Mouse (Mus musculus) intestine, embryonic 15.5 days (tissue): Measurements from ENCODE around the gene Nck2. TPM values are rescaled to one million over a fixed set of nuclear protein-coding genes. Genes with fewer than 3 reads are reported as not detected.

ENCODE experiments used
- ATAC-seq: fragments of 200-750 bp; cut with Nextera tagmentation; 2 replicates; pipeline ENCODE4 v1.8.0; 2017; ENCODE audit warnings: moderate TSS enrichment, moderate library complexity
- H3K27ac ChIP-seq: fragments of 300-500 bp; sonication (generic); 2 replicates; pipeline ENCODE4 v1.5.1; 2015; ENCODE audit warnings: mild to moderate bottlenecking, inconsistent platforms
- H3K27me3 ChIP-seq: fragments of 300-500 bp; sonication (generic); replicated peaks from 2 replicates; pipeline ENCODE4 v1.6.1; 2015; ENCODE audit warnings: inconsistent platforms
- H3K36me3 ChIP-seq: fragments of 300-500 bp; sonication (generic); 2 replicates; pipeline ENCODE4 v1.6.1; 2015; ENCODE audit warnings: inconsistent platforms
- H3K4me1 ChIP-seq: fragments of 300-500 bp; sonication (generic); replicated peaks from 2 replicates; pipeline ENCODE4 v1.6.1; 2015; ENCODE audit warnings: inconsistent platforms
- H3K4me2 ChIP-seq: fragments of 300-500 bp; sonication (generic); replicated peaks from 2 replicates; pipeline ENCODE4 v1.6.1; 2015; ENCODE audit warnings: mild to moderate bottlenecking, inconsistent platforms
- H3K4me3 ChIP-seq: fragments of 300-500 bp; sonication (generic); replicated peaks from 2 replicates; pipeline ENCODE4 v1.5.1; 2015; ENCODE audit warnings: inconsistent platforms
- H3K9ac ChIP-seq: fragments of 300-500 bp; sonication (generic); 2 replicates; pipeline ENCODE4 v1.6.1; 2015; ENCODE audit warnings: inconsistent platforms
- H3K9me3 ChIP-seq: fragments of 300-500 bp; sonication (generic); 2 replicates; pipeline ENCODE4 v1.6.1; 2016; ENCODE audit warnings: inconsistent platforms
- WGBS: fragments of 180-500 bp; shearing (Covaris S2); methylation state at CpG from one replicate; pipeline ENCODE4 v1.1.7; 2015; 5-methylcytosine and 5-hydroxymethylcytosine counted together
- polyA plus RNA-seq: library from polyadenylated mRNA; unstranded; fragments of >200 nt; fragmentation: Nextera tagmentation; extraction: Ambion mirVana; gene quantifications from 2 replicates; pipeline ENCODE4 v1.2.1, GENCODE M21; 2015

Nck2 gene
- polyA plus RNA-seq, 1 experiment from 2014 or later = 31.6 TPM

DNA sequence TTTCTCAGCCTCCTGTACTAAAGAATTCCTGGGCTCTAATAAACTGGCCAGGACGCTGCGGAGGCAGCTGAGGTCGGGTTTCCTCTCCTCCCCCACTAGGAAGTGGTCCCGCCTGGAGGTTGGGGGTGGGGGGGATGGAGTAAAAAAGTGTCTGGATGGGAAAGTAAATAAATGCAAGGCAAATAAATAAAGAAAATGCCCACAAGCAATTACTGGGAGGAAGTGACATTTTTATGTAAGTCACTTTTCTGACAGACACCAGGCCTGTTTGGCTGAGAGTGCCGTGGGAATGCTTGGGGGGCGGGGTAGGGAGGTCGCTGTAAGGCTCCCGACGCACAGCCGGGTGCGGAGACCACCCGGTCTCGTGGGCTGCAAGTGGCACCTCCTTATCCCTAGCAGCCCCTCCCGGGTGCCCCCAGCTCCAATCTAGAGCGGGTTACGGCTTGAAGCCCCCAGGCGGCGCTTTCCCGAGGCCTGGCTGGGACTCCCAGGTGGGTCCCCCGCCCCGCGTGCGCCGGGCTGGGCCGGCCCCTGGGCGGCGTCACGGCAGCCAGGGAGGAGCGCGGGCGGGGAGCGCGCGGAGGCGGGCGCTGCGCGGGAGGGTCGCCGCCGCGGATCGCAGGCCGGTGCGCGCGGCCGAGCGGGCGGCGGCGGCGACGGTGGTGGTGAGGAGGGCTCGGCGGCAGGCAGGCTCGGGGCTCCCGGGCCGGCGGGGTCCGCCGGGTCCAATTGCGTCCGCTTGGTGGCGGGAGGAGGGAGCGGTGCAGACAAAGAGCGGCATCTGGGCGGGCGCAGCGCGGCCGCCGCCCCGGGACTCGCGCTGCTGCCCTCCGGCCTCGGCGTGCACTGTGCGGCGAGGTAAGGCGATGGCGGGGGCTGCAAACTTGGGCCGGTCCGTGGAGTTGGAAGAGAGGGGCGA lies 1.1 kb downstream of the Nck2 start:
- Histone ChIP-seq H3K9ac (peak overlapping the region; percentile 95), H3K27ac (peak overlapping the region; percentile 95), H3K36me3 (no peaks in the 10 kb centered on the region), H3K4me3 (peak overlapping the region; percentile 98), H3K9me3 (no peaks in the 10 kb centered on the region), H3K4me1 (peaks cover 25% of the 10 kb centered on the region), H3K4me2 (peak overlapping the region; percentile 86), H3K27me3 (no peaks in the 10 kb centered on the region)
- under 1% methylated on average over 73 of the region's 86 CpGs for WGBS
- peak; percentile 92 for ATAC-seq

DNA sequence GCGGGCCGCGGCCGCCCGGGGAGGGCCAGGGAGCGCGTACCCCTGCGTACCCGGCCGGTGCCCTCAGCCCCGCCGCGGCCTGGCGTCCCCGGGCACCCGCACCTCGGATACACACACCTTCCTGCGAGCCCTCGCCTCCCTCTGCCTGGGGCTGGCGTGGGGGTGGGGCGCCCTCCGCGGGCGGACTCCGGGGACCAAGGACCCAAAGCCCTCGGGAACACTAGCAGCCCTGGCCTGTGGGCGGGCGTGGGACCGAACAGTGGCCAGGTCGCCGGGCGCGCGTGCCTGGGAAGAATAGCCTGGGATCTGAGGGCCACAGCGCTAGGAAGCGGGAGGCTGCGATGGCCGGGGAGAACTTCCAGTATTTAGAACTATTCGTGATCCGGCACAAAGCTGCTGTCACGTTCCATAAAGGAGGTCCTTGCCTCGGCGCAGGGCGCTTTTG lies 1.7 kb downstream of the Nck2 start:
- Histone ChIP-seq H3K9ac (peak overlapping the region; percentile 95), H3K4me3 (peak overlapping the region; percentile 98), H3K27me3 (no peaks in the 10 kb centered on the region), H3K9me3 (no peaks in the 10 kb centered on the region), H3K36me3 (no peaks in the 10 kb centered on the region), H3K4me1 (peaks cover 25% of the 10 kb centered on the region), H3K27ac (peak overlapping the region; percentile 95), H3K4me2 (peak overlapping the region; percentile 86)
- peak; percentile 71 for ATAC-seq
- WGBS = 0% methylated on average over 41 of the region's 44 CpGs

DNA sequence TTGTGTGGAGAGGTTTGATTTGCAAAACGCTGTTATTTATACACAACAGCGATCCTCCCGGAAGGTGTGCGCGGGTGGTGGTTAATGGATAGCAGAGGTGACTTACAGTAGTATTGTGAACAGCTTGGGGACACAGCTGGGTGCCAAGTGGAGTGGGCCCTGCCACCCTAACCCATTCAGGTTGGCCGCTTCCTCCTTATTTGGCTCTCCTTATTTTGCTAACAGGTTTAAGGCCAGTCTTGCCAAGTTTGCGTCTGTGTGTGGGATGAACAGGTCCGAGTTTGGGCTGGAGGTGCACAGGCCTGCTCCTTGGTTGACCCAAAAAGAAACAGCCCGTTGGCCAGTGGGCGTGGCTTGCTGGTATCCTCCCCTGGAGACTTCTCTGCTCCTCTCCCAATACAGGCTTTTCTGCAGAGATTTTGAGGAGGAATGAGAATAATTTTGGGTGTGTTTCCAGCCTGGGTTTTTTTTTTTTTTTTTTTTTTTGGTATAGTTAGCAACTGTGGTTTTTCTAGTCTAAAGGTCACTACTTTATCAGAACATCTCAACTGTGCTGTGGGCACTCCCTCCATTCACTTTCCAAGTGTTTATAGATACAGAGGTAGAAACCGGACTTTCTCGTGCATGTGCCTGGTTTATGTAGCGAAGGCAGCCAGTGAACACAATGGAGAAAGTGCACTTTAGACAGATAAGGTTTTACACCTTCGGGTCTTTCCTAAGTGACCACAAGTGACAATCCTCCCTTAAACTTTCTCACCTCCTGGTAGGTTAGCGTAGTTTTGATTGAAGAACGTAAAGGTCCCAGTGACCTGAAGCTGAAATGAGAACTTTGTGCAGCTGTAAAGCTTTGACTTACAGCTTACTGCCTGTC lies 2.6 kb downstream of the Nck2 start:
- ATAC-seq = peak; percentile 35; the same call in 1 of the 2 replicates
- H3K4me2 ChIP-seq = peak overlapping the region; percentile 86
- no peaks in the 10 kb centered on the region for H3K9me3 ChIP-seq
- H3K27ac ChIP-seq = peak overlapping the region; percentile 95
- WGBS = 7% methylated on average over 16 of the region's 16 CpGs
- H3K36me3 ChIP-seq = no peaks in the 10 kb centered on the region
- peak overlapping the region; percentile 98 for H3K4me3 ChIP-seq
- H3K9ac ChIP-seq = peak overlapping the region; percentile 95
- H3K4me1 ChIP-seq = peaks cover 25% of the 10 kb centered on the region
- no peaks in the 10 kb centered on the region for H3K27me3 ChIP-seq

DNA sequence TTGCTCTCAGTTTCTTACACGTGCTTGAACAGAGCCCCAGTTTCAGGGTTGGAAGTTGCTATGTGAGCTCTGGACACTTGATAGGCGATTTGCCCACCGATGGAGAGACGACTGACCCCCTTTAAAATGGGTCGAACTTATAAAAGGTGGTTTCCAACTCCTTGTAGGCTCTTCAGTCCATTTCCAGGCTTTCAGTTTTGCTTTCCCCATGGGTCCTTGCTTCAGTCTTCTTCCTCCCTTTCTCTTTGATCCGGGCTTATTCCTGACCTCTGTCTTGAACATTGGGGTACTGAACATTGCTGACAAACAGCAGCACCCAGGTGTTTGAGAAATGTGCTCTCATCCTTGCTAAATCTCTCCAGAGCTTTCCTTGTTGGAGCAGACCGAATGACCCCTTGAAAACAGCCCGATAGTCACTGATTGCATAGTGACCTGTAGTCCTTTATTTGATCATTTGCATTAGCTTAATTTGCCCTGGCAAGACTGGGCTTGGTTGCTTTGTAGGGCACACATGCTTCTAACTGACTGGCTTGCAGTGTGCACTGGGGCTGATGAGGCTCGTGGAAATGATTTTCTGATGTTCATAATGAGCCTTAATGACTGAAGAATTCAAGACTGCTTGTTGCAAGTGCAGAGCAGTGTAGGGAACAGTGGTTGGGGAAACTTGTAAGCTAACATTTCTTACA lies 3.4 kb downstream of the Nck2 start:
- no peak for ATAC-seq
- H3K27ac ChIP-seq = no peak overlapping the region
- no peaks in the 10 kb centered on the region for H3K27me3 ChIP-seq
- no peaks in the 10 kb centered on the region for H3K36me3 ChIP-seq
- 43% methylated on average over 9 of the region's 9 CpGs for WGBS
- H3K9me3 ChIP-seq = no peaks in the 10 kb centered on the region
- H3K4me3 ChIP-seq = peak overlapping the region; percentile 98
- peaks cover 25% of the 10 kb centered on the region for H3K4me1 ChIP-seq
- H3K9ac ChIP-seq = peak overlapping the region; percentile 10; the same call in 1 of the 2 replicates
- peak overlapping the region; percentile 86 for H3K4me2 ChIP-seq

DNA sequence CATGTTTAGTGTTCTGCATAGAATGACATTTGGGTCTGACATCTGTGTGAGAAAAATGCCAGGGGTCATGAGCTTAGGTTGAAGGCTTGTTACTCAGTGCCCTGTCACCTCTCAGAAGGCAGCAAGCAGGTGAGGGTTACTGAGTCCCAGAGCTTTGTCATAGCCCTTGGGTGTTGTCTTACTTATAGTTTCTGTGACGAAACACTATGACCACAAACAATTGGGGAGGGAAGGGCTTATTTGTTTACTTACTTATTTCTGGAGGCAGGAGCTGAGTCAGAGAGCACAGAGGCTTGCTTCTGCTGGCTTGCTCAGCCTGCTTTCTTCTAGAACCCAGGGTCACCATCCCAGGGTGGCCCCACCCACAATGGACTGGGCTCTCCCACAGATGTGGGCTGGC lies 6.4 kb downstream of the Nck2 start:
- no peaks in the 10 kb centered on the region for H3K36me3 ChIP-seq
- no peaks in the 10 kb centered on the region for H3K9me3 ChIP-seq
- H3K4me1 ChIP-seq = peaks cover 25% of the 10 kb centered on the region
- no peak overlapping the region for H3K4me2 ChIP-seq
- no peak overlapping the region for H3K27ac ChIP-seq
- H3K9ac ChIP-seq = no peak overlapping the region
- no peaks in the 10 kb centered on the region for H3K27me3 ChIP-seq
- no peak for ATAC-seq
- 72% methylated on average over 1 of the region's 1 CpGs for WGBS
- H3K4me3 ChIP-seq = no peak overlapping the region

DNA sequence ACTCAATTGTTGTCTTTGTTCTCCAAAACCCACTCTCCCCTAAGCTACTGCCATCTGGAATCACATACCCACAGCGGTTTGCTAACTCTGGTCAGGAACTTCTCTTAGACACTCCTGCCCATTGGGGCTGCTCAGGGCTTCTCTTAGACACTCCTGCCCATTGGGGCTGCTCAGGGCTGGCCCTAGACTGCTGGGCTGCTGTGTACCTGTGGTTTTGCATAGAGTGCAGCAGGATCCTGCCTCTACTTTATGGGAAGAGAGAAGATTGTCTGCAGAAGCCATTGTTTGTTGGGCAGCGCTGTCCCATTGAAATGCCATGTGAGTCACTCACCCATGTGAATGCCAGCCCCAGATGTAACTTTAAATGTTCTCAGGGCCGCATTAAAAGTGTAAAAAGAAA lies 9.3 kb downstream of the Nck2 start:
- H3K27ac ChIP-seq = no peak overlapping the region
- peaks cover 12% of the 10 kb centered on the region for H3K4me1 ChIP-seq
- WGBS = 95% methylated on average over 3 of the region's 3 CpGs
- no peak for ATAC-seq
- H3K27me3 ChIP-seq = no peaks in the 10 kb centered on the region
- no peak overlapping the region for H3K9ac ChIP-seq
- H3K4me2 ChIP-seq = no peak overlapping the region
- H3K4me3 ChIP-seq = no peak overlapping the region
- H3K36me3 ChIP-seq = no peaks in the 10 kb centered on the region
- H3K9me3 ChIP-seq = no peaks in the 10 kb centered on the region

DNA sequence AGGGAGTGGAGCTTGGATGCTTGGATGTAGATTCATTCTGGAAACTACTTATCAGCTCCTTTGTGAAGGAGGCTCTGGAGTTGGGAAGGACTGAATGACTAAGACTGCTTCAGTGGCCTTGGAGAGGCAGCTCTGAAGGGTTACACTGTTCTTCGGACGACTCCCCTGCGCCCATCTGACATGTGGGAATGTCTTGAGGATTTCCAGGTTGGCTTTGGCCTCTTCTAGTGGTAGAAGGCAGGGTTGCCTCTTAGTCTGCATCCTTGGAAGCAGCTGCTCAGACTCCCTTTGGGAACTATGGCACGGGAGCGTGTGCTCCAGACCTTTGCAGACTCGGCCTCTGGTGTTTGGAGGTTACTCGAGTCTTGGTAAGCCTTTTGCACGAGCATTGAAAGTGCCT lies 10.4 kb downstream of the Nck2 start:
- Histone ChIP-seq H3K36me3 (no peaks in the 10 kb centered on the region), H3K4me2 (no peak overlapping the region), H3K4me3 (no peak overlapping the region), H3K9ac (no peak overlapping the region), H3K9me3 (no peaks in the 10 kb centered on the region), H3K27me3 (no peaks in the 10 kb centered on the region), H3K4me1 (peaks cover 6% of the 10 kb centered on the region), H3K27ac (no peak overlapping the region)
- WGBS = 60% methylated on average over 8 of the region's 8 CpGs
- ATAC-seq = peak; percentile 36; the same call in 1 of the 2 replicates

DNA sequence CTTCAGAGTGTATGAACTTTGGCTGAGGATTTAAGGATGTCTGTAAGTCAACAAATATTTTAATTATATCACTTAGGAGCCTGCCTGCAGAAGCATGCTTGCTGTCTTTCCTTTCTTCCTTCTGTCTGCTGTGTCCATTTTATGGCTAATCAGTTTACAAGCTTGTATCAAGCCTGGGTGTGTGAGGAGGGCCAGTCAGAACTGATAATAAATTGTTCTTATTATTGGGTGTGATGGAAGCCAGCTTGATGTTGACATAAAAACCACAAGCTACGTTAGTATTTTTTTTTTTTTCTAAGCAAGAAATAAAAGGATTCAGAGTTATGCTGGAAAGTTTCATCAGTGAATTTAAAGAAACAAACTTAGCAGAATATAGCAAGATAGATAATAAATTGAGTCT lies 10.8 kb downstream of the Nck2 start:
- WGBS = 23% methylated on average over 1 of the region's 1 CpGs
- no peaks in the 10 kb centered on the region for H3K9me3 ChIP-seq
- peaks cover 6% of the 10 kb centered on the region for H3K4me1 ChIP-seq
- H3K27ac ChIP-seq = no peak overlapping the region
- H3K4me2 ChIP-seq = no peak overlapping the region
- no peak overlapping the region for H3K9ac ChIP-seq
- ATAC-seq = no peak
- no peak overlapping the region for H3K4me3 ChIP-seq
- H3K36me3 ChIP-seq = no peaks in the 10 kb centered on the region
- no peaks in the 10 kb centered on the region for H3K27me3 ChIP-seq

DNA sequence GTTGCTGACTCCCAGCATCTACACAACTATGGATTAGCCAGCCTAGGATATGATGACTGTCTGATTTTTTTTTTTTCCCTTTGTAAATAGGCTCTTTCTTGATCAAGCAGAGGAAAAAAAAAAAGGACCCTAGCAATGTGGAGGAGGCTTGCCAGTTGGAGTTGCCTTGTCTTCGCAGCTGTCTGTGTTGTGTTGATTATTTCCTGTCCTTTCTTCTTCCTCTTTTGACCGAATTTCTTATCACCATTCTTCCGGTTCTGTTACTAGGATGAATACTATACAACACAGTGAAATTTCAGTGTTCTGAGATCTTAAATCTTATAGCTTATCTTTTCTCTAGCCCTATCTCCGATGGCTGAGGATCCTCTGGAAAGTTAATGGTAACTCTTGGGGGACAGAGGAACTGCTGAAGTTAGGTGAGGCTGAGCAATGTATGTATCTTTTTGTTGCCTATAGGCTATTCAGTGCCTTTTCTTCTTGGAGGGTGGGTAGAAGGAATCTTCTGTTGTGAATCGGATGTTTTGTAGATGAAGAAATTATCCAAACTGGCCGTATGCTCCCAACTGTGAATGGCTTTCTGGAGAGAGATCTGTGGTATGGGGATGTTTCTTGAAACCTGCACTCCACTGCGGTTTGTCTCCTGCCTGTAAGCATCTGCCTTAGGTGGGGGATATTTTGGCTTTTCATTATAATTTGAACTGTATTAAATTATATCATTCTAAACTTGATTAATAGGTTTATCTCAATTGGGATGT lies 12.8 kb downstream of the Nck2 start:
- no peak overlapping the region for H3K27ac ChIP-seq
- 82% methylated on average over 7 of the region's 7 CpGs for WGBS
- no peaks in the 10 kb centered on the region for H3K27me3 ChIP-seq
- peaks cover 6% of the 10 kb centered on the region for H3K4me1 ChIP-seq
- H3K4me3 ChIP-seq = no peak overlapping the region
- no peaks in the 10 kb centered on the region for H3K9me3 ChIP-seq
- no peak for ATAC-seq
- H3K9ac ChIP-seq = no peak overlapping the region
- no peak overlapping the region for H3K4me2 ChIP-seq
- no peaks in the 10 kb centered on the region for H3K36me3 ChIP-seq

DNA sequence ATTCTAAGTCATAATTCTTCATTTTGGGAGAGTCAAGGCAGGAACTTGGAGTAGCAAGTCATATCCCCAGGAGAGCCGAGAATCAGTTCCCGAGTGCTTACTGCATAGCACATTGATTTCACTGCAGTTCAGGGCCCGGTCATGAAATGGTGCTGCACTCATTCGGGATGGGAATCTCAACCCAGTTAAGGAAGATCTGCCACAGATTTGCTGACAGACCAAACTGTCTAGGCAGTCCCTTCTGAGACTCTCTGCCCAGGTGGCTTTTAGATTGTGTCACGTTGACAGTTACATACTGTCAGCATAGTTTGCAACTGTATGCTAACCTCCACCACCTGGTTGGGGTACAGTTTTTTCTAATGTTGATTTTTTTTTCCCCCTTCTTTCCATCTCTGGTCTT lies 16.1 kb downstream of the Nck2 start:
- Histone ChIP-seq H3K9me3 (no peaks in the 10 kb centered on the region), H3K4me1 (peaks cover 16% of the 10 kb centered on the region)
- 87% methylated on average over 5 of the region's 5 CpGs for WGBS

DNA sequence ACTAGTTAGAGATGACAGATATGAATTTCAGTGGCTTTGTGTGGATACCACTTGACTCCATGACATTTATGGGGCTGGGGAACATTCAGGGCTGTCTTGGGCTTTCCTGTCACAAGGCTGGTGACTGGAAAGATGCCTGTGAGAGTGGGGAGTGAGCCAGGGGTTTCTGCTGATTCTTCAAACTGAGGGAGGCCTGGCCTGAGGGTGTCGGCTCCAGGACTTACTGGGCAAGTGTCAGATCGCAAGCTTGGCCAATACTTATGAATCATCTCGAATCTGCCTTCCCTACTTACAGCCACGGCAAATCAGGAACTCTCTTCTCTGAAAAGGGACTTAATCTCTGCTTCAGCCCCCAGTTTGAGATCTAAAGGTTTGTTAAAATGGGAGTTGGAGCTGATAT lies 18.3 kb downstream of the Nck2 start:
- Histone ChIP-seq H3K4me2 (no peak overlapping the region), H3K27me3 (no peaks in the 10 kb centered on the region), H3K9ac (no peak overlapping the region), H3K36me3 (no peaks in the 10 kb centered on the region), H3K4me1 (peaks cover 23% of the 10 kb centered on the region), H3K4me3 (no peak overlapping the region), H3K27ac (no peak overlapping the region), H3K9me3 (no peaks in the 10 kb centered on the region)
- WGBS = 53% methylated on average over 4 of the region's 4 CpGs
- ATAC-seq = no peak

More for the DNA sequence above, 16.1 kb downstream of the Nck2 start:
- no peak overlapping the region for H3K9ac ChIP-seq
- no peak overlapping the region for H3K4me3 ChIP-seq
- ATAC-seq = no peak
- no peaks in the 10 kb centered on the region for H3K36me3 ChIP-seq
- H3K4me2 ChIP-seq = no peak overlapping the region
- no peaks in the 10 kb centered on the region for H3K27me3 ChIP-seq
- no peak overlapping the region for H3K27ac ChIP-seq
